ENCODE assay signal across 26 mouse cellular contexts in genomic region chr1:135746248-135746647, GRCm38 (mm10). TPM values are rescaled to one million over a fixed set of nuclear protein-coding genes. Genes with fewer than 3 reads are reported as not detected.
"Had no signal": no experiment of that assay in that cellular context is flagged by ENCODE, and none has a peak within 500 bp of the region (broad histone marks: within the 10 kb centered on the region; RNA-seq: fewer than 3 reads in every experiment).

No protein-coding gene starts in this region.

- H3K27ac ChIP-seq: gastrocnemius, adult 2 months; hindbrain, embryonic 10.5 days; hindbrain, embryonic 12.5 days; hindbrain, embryonic 14.5 days; intestine, embryonic 15.5 days; left cerebral cortex, adult 2 months; limb, embryonic 10.5 days had no signal

- H3K4me2 ChIP-seq: heart, embryonic 12.5 days; hindbrain, embryonic 12.5 days; hindbrain, embryonic 14.5 days; intestine, embryonic 15.5 days had no signal

- H3K27me3 ChIP-seq: heart, embryonic 12.5 days; hindbrain, embryonic 12.5 days; intestine, embryonic 15.5 days had no signal

- ATAC-seq: forebrain, embryonic 16.5 days; hindbrain, embryonic 16.5 days; inflammation-experienced regulatory T-cells, adult 6 months; intestine, embryonic 15.5 days; intestine, postnatal 0 days had no signal

- DNase-seq: gastrocnemius, adult 2 months; gastrocnemius, postnatal 10 days; gastrocnemius, postnatal 25 days; heart, adult 18-20 months; heart, postnatal 10 days; heart, postnatal 4 days; kidney, adult 18-20 months; kidney, adult 8-10 months; kidney, postnatal 10 days; kidney, postnatal 25 days; kidney, postnatal 4 days had no signal

- H3K9me3 ChIP-seq: heart, embryonic 10.5 days; heart, embryonic 12.5 days; hindbrain, embryonic 10.5 days; hindbrain, embryonic 12.5 days; intestine, embryonic 15.5 days; limb, embryonic 10.5 days had no signal

- H3K4me3 ChIP-seq: gastrocnemius, adult 2 months; heart, embryonic 10.5 days; heart, embryonic 12.5 days; hindbrain, embryonic 10.5 days; hindbrain, embryonic 12.5 days; intestine, embryonic 15.5 days; layer of hippocampus, adult 2 months; left cerebral cortex, adult 2 months; limb, embryonic 10.5 days had no signal

- H3K9ac ChIP-seq: heart, embryonic 12.5 days; hindbrain, embryonic 12.5 days; hindbrain, embryonic 14.5 days; intestine, embryonic 15.5 days had no signal

RNA-seq across cellular contexts. Expression of gene Tnni1, which starts 33.0 kb away (rescaled TPM):
- total RNA-seq: granulocyte monocyte progenitor cell, adult 5-6 weeks; layer of hippocampus, postnatal 10 days had no signal
- polyA plus RNA-seq: forebrain, embryonic 16.5 days; inflammation-experienced regulatory T-cells, adult 6 months had no signal
